Mouse (Mus musculus) E14TG2a.4 (cell line): ENCODE measurements at regions not wholly inside any gene's neighbourhood (a gene's known extent, or its start where the extent isn't known, plus 50 kb on each side); places are given as distances from the start of the nearest gene placed in this dataset.

Source experiments
- CTCF ChIP-seq: conservative IDR thresholded peaks from 2 replicates; pipeline ENCODE4 v1.5.1; 2014; ENCODE audit warnings: low read length
- NANOG ChIP-seq: IDR thresholded peaks from 2 replicates; pipeline ENCODE4 v1.6.1; 2014; ENCODE audit warnings: borderline replicate concordance, low read length, mixed read lengths

- TF ChIP-seq CTCF (no peak), NANOG (no peak)
Measured at GRCm38 (mm10) chr6:101482635-101483465, 105.2 kb upstream of the Pdzrn3 start.
